Mouse (Mus musculus) testis, adult 2 months (tissue): ENCODE data around the gene Auts2. TPM values are rescaled to one million over a fixed set of nuclear protein-coding genes. Genes with fewer than 3 reads are reported as not detected.

Source experiments
- H3K27ac ChIP-seq: fragments of 200-500 bp; 2 replicates; pipeline ENCODE4 v1.5.1; 2012; ENCODE audit warnings: low read depth, low read length; ENCODE audit not compliant: control insufficient read depth, insufficient read depth
- H3K27me3 ChIP-seq: fragments of 200-500 bp; 2 replicates; pipeline ENCODE4 v1.6.1; 2012; ENCODE audit warnings: mild to moderate bottlenecking, low read length, moderate library complexity; ENCODE audit not compliant: control insufficient read depth, insufficient read depth
- H3K36me3 ChIP-seq: fragments of 200-500 bp; 2 replicates; pipeline ENCODE4 v1.6.1; 2012; ENCODE audit warnings: mild to moderate bottlenecking, low read length; ENCODE audit not compliant: control insufficient read depth, insufficient read depth
- H3K4me1 ChIP-seq: fragments of 200-500 bp; 2 replicates; pipeline ENCODE4 v1.6.1; 2012; ENCODE audit warnings: low read length; ENCODE audit not compliant: control insufficient read depth, insufficient read depth
- H3K4me3 ChIP-seq: fragments of 200-500 bp; 2 replicates; pipeline ENCODE4 v1.5.1; 2012; ENCODE audit warnings: low read depth, mild to moderate bottlenecking, low read length, moderate library complexity, mixed read lengths; ENCODE audit not compliant: control insufficient read depth
- CTCF ChIP-seq: fragments of 200-500 bp; IDR thresholded peaks from 2 replicates; pipeline ENCODE4 v1.5.1; 2012; ENCODE audit warnings: low read depth, mild to moderate bottlenecking, inconsistent platforms, low read length, moderate library complexity; ENCODE audit not compliant: control insufficient read depth, insufficient read depth, insufficient replicate concordance
- POLR2A ChIP-seq: fragments of 200-500 bp; IDR thresholded peaks from 2 replicates; pipeline ENCODE4 v1.6.1; 2012; ENCODE audit warnings: low read depth, mild to moderate bottlenecking, inconsistent platforms, low read length, moderate library complexity; ENCODE audit not compliant: control insufficient read depth
- polyA plus RNA-seq: library from polyadenylated mRNA; depleted of rRNA; stranded (reverse); fragments of >200 nt; gene quantifications from 2 replicates; pipeline ENCODE4 v1.2.3, GENCODE M21; 2012

The Auts2 gene
- polyA plus RNA-seq, 1 experiment = 4.3 TPM

DNA sequence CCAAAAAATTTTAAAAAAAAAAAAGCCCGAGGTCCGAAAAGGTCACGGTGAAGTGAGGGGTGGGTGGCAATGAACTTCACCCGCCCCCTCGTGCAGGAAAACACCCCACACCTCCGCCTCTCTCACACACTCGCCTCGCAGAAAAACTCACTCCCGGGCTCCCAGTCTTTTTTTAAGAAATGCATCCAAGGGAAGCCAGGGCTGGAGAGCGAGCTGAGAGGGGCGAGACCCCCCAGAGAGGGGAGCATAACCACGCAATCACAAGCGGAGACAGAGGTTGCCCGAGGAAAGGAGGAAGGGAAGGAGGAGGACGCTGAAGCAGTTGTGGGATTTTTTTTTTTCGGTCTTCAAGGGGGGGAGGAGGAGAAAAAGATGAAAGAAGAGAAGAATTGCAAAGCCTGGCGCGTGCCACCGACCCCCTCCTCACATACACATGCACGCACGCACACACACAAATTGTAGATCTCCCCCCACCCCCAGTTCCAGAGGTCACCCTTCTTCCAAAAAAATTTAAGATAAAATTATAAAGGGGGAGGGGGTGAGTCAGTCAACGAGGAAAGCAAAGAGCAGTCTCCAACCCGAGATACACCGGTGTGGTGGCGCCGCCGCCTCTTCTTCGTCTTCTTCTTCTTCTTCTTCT lies 643 bp downstream of the Auts2 start:
- Histone ChIP-seq H3K4me3 (peak overlapping the region; percentile 89), H3K36me3 (no peaks in the 10 kb centered on the region), H3K4me1 (peaks cover 13% of the 10 kb centered on the region), H3K27me3 (no peaks in the 10 kb centered on the region), H3K27ac (peak overlapping the region; percentile 65)
- TF ChIP-seq POLR2A (no peak), CTCF (no peak)

GRCm38 (mm10) chr5:132541951-132542350 lies 1.2 kb downstream of the Auts2 start:
- H3K36me3 ChIP-seq = no peaks in the 10 kb centered on the region

DNA sequence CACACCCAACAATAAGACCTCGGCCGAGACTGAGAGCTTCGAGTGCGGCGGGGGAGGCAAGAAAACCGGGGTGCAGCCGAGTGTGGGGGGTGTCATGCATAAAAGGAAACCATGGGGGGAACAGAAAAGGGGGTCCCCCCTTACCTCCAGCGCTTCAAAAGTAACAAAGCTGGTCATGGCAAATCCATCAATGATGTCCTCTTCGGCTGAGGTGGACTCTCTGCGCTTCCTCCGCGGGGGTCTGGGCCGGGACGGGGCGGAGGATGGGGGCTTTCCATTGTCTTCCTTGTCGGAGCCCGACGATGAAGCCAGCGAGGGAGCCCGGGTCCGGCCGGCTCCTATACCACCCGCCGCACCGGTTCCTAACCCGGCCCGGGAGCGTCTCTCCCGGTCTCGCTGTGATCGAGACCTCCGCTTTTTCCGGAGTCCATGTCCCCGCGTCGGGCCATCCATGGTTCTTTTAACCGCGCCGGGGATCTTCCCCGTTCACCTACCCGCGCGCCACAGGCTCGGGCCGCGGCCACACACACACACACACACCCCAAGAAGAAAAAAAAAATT lies 1.7 kb downstream of the Auts2 start:
- Histone ChIP-seq H3K27ac (no peak overlapping the region), H3K36me3 (no peaks in the 10 kb centered on the region), H3K27me3 (no peaks in the 10 kb centered on the region), H3K4me1 (peaks cover 13% of the 10 kb centered on the region), H3K4me3 (peak overlapping the region; percentile 82)
- no peak for TF ChIP-seq POLR2A
- no peak for TF ChIP-seq CTCF

More at GRCm38 (mm10) chr5:132541951-132542350, 1.2 kb downstream of the Auts2 start:
- no peaks in the 10 kb centered on the region for H3K27me3 ChIP-seq
- peak overlapping the region; percentile 89 for H3K4me3 ChIP-seq
- H3K4me1 ChIP-seq = peaks cover 13% of the 10 kb centered on the region
- no peak overlapping the region; the same call in 1 of the 2 replicates for H3K27ac ChIP-seq
- no peak for TF ChIP-seq POLR2A
- no peak for TF ChIP-seq CTCF

- Histone ChIP-seq H3K4me1 (peaks cover 13% of the 10 kb centered on the region), H3K36me3 (no peaks in the 10 kb centered on the region), H3K27ac (no peak overlapping the region), H3K27me3 (no peaks in the 10 kb centered on the region), H3K4me3 (peak overlapping the region; percentile 82)
- TF ChIP-seq CTCF = no peak
- no peak for TF ChIP-seq POLR2A
Measured at GRCm38 (mm10) chr5:132540841-132541311, 2.3 kb downstream of the Auts2 start.

DNA sequence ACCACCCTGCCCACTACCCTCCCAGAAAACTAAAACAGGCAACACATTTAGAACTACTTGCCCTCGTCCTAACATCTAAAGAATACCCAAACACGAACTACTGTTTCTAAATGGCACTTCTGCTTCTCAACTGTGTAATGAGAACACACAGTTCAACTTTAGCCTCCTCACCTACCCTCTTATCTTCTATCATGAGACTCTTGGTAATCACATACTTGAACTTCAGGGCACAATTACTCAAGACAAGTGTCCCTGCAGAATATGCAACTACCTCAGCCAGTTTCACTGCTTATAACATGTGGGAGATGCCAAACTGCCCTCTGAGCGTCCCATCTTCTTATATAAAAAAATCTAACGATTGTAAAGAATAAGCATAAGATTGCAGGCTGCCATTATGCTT lies 5.7 kb downstream of the Auts2 start:
- Histone ChIP-seq H3K36me3 (no peaks in the 10 kb centered on the region), H3K4me1 (peaks cover 8% of the 10 kb centered on the region), H3K4me3 (no peak overlapping the region), H3K27me3 (no peaks in the 10 kb centered on the region), H3K27ac (no peak overlapping the region)
- TF ChIP-seq POLR2A (no peak), CTCF (no peak)

DNA sequence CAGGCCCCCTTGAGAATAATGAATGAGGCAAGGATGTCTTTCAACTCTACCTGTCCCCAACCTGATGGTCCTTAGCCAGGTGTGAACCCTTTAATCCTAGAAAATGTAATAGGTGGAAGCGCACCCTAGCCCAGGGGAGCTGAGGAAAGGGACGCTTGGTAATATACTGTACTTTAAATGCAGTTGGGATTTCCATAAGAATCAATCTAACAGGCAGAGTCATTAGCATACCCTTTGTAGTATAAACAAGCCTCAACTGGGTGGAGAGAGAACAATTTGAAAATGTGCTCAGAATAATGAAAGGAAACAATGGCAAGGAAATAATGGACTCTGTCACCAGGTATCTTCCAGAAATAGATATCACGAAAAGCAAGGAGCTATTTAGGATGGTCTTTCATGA lies 16.7 kb downstream of the Auts2 start:
- no peak for TF ChIP-seq POLR2A
- TF ChIP-seq CTCF = no peak
- H3K27me3 ChIP-seq = no peaks in the 10 kb centered on the region
- H3K4me3 ChIP-seq = no peak overlapping the region
- H3K27ac ChIP-seq = no peak overlapping the region
- no peaks in the 10 kb centered on the region for H3K36me3 ChIP-seq
- H3K4me1 ChIP-seq = no peaks in the 10 kb centered on the region

- TF ChIP-seq POLR2A = no peak
- TF ChIP-seq CTCF = no peak
- H3K27me3 ChIP-seq = no peaks in the 10 kb centered on the region
- no peak overlapping the region for H3K4me3 ChIP-seq
- H3K27ac ChIP-seq = no peak overlapping the region
- no peaks in the 10 kb centered on the region for H3K36me3 ChIP-seq
- H3K4me1 ChIP-seq = no peaks in the 10 kb centered on the region
Measured at GRCm38 (mm10) chr5:132521358-132521873, 21.7 kb downstream of the Auts2 start.
